Mouse (Mus musculus): ENCODE measurements at regions not wholly inside any gene's neighbourhood (a gene's known extent, or its start where the extent isn't known, plus 50 kb on each side); places are given as distances from the start of the nearest gene placed in this dataset.

DNA sequence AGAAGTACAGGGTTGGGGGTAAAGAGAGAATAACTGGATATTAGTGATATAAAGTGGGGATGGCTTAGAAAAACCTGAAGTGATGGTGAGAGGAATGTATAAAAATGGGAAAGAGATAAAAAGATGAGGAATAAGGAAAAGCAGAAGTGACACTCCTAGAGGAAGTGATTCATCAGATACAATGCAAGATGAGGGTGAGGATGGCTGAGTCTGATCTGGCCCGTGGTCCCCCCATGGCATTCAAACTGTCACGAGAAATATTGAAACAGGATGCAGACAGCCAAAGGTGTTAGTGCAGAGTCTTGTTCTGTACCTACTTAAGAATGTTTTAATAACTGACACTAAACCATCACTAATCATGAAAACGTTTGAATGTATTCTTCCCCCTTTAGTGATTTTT lies 56.2 kb upstream of the Kitl start:
- Histone ChIP-seq H3K4me1 (peaks cover 7% of the 10 kb centered on the region), H3K27ac (no peak overlapping the region), H3K36me3 (no peaks in the 10 kb centered on the region), H3K27me3 (ENCODE audit: insufficient read depth, poor library complexity, severe bottlenecking) (no peaks in the 10 kb centered on the region), H3K9me3 (no peaks in the 10 kb centered on the region), H3K4me3 (no peak overlapping the region)
- no peak for DNase-seq (ENCODE audit: low spot score)
- WGBS: 70% methylated on average over 3 of the region's 3 CpGs

DNA sequence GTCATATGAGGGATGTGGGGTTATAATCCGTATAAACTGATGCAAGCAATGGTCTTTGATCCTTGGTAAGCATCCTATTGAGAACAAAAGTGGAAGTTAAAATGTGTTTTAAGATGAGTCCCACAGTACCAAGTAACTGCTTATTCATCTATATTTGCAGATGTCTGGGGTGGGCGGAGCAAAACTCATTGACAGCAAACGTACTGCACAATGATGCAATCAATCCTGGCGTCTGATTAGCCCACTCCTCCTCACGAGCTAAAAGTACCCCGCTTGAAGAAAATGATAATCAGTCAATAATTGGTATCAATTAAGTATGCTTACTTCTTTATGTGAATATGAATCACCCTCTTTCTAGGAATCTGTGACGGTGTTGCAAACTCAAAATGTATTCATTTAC lies 62.9 kb upstream of the Kitl start:
- Histone ChIP-seq H3K9me3 (no peaks in the 10 kb centered on the region), H3K4me3 (no peak overlapping the region), H3K27ac (no peak overlapping the region), H3K36me3 (no peaks in the 10 kb centered on the region), H3K4me1 (no peaks in the 10 kb centered on the region), H3K27me3 (ENCODE audit: insufficient read depth, poor library complexity, severe bottlenecking) (no peaks in the 10 kb centered on the region)
- 82% methylated on average over 7 of the region's 7 CpGs for WGBS
- DNase-seq (ENCODE audit: low spot score): no peak

GRCm38 (mm10) chr10:99951718-99952117 lies 63.7 kb upstream of the Kitl start:
- no peaks in the 10 kb centered on the region for H3K4me1 ChIP-seq
- no peaks in the 10 kb centered on the region for H3K9me3 ChIP-seq
- no peak overlapping the region for H3K27ac ChIP-seq
- no peaks in the 10 kb centered on the region for H3K27me3 ChIP-seq (ENCODE audit: insufficient read depth, poor library complexity, severe bottlenecking)
- H3K36me3 ChIP-seq: no peaks in the 10 kb centered on the region
- no peak for DNase-seq (ENCODE audit: low spot score)
- WGBS: 69% methylated on average over 4 of the region's 4 CpGs
- H3K4me3 ChIP-seq: no peak overlapping the region

DNA sequence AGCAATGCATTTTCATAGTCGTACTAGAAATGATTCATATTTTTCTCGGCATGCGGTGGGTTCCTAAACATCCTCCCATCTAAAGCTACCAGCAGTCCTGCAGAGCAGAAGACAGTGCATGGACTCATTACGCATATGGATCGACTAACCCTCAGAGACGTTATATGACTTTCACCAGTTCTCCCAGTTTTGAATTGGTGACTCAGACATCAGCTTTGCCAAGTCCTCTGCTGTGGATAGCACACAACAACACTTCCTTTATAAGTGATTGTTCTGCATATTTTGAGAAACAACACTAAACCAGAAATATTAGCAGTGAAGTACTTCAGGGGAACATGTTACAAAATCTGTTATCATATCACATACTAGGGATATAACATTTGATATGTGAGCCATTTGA lies 64.1 kb upstream of the Kitl start:
- H3K9me3 ChIP-seq: no peaks in the 10 kb centered on the region
- no peak for DNase-seq (ENCODE audit: low spot score)
- no peaks in the 10 kb centered on the region for H3K4me1 ChIP-seq
- 88% methylated on average over 6 of the region's 6 CpGs for WGBS
- H3K27me3 ChIP-seq (ENCODE audit: insufficient read depth, poor library complexity, severe bottlenecking): no peaks in the 10 kb centered on the region
- no peak overlapping the region for H3K4me3 ChIP-seq
- no peaks in the 10 kb centered on the region for H3K36me3 ChIP-seq
- H3K27ac ChIP-seq: no peak overlapping the region

GRCm38 (mm10) chr10:99948740-99949139 lies 66.7 kb upstream of the Kitl start:
- H3K4me1 ChIP-seq: no peaks in the 10 kb centered on the region
- DNase-seq (ENCODE audit: low spot score): no peak
- no peaks in the 10 kb centered on the region for H3K27me3 ChIP-seq (ENCODE audit: insufficient read depth, poor library complexity, severe bottlenecking)
- 78% methylated on average over 3 of the region's 3 CpGs for WGBS
- no peaks in the 10 kb centered on the region for H3K9me3 ChIP-seq
- H3K4me3 ChIP-seq: no peak overlapping the region
- no peak overlapping the region for H3K27ac ChIP-seq
- H3K36me3 ChIP-seq: no peaks in the 10 kb centered on the region

DNA sequence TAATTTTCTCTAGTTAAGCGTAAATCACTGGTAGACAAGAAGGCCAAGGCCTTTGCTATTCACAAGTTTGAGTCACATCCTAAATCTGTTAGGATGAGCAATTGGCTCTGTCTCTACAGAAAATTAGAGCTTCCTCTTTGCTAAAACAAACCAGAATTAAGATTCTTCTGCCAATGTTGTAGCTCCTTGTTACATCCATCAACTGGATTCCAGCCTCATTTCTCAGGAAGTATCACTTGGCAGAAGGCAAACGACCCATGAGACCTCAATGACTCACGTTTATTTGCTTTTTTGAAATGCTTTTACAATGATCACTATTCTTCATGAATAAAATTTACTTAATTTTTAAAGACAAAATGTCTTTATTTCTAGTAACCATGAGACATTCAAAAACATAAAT lies 70.0 kb upstream of the Kitl start:
- no peak for DNase-seq (ENCODE audit: low spot score)
- no peaks in the 10 kb centered on the region for H3K36me3 ChIP-seq
- H3K9me3 ChIP-seq: no peaks in the 10 kb centered on the region
- no peak overlapping the region for H3K4me3 ChIP-seq
- 72% methylated on average over 3 of the region's 3 CpGs for WGBS
- no peaks in the 10 kb centered on the region for H3K4me1 ChIP-seq
- H3K27me3 ChIP-seq (ENCODE audit: insufficient read depth, poor library complexity, severe bottlenecking): no peaks in the 10 kb centered on the region
- H3K27ac ChIP-seq: no peak overlapping the region

DNA sequence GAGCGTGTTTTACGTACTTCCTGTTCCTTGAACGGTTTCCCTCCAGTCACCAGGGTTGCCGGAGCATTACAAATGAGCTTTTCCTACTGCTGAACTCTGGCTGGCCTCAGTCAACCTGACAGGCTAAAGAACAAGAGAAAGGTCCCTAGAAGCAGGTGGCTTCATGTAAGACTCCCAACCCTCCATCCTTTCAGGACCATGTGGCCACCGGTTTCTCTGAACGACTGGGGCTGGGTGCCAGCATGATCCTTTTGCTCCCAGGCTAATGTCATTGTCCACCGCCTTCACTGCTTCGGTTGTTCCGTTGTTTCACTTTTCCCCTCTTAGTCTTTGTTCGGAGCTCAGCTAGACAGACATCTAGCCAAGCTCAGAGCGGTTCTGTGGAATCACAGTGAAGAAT lies 73.8 kb upstream of the Kitl start:
- 84% methylated on average over 11 of the region's 11 CpGs for WGBS
- Histone ChIP-seq H3K36me3 (no peaks in the 10 kb centered on the region), H3K4me1 (no peaks in the 10 kb centered on the region), H3K9me3 (no peaks in the 10 kb centered on the region), H3K27ac (no peak overlapping the region), H3K4me3 (no peak overlapping the region), H3K27me3 (ENCODE audit: insufficient read depth, poor library complexity, severe bottlenecking) (no peaks in the 10 kb centered on the region)
- no peak for DNase-seq (ENCODE audit: low spot score)

DNA sequence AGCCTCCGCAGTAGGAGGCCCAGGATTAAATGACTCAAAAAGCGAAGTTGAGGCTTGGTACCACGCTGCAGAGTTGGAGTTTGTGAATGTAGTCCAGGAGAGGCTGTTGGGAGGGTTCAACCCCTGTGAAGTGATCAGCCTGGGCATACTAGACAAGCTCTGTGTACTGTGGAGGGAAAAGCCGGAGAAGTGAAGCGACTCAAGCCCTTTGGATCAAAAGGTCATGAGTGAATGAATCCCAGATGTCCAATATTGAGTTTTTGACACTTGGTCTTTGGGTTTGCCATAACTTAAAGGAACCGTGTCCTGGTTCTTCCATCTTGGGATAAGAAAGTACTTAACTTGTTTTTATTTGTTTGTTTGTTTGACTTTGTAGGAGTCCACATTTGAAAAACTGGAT lies 76.5 kb upstream of the Kitl start:
- DNase-seq (ENCODE audit: low spot score): no peak
- no peak overlapping the region for H3K27ac ChIP-seq
- no peaks in the 10 kb centered on the region for H3K27me3 ChIP-seq (ENCODE audit: insufficient read depth, poor library complexity, severe bottlenecking)
- no peaks in the 10 kb centered on the region for H3K9me3 ChIP-seq
- no peak overlapping the region for H3K4me3 ChIP-seq
- H3K36me3 ChIP-seq: no peaks in the 10 kb centered on the region
- WGBS: 80% methylated on average over 6 of the region's 6 CpGs
- no peaks in the 10 kb centered on the region for H3K4me1 ChIP-seq

GRCm38 (mm10) chr10:99937921-99938618 lies 77.4 kb upstream of the Kitl start:
- Histone ChIP-seq H3K4me3 (no peak overlapping the region), H3K27ac (no peak overlapping the region), H3K4me1 (no peaks in the 10 kb centered on the region), H3K27me3 (ENCODE audit: insufficient read depth, poor library complexity, severe bottlenecking) (no peaks in the 10 kb centered on the region), H3K36me3 (no peaks in the 10 kb centered on the region), H3K9me3 (no peaks in the 10 kb centered on the region)
- 76% methylated on average over 1 of the region's 1 CpGs for WGBS
- no peak for DNase-seq (ENCODE audit: low spot score)

- 85% methylated on average over 6 of the region's 6 CpGs for WGBS
- H3K4me1 ChIP-seq: peaks cover 15% of the 10 kb centered on the region
- H3K36me3 ChIP-seq: no peaks in the 10 kb centered on the region
- no peaks in the 10 kb centered on the region for H3K9me3 ChIP-seq
- DNase-seq (ENCODE audit: low spot score): no peak
- H3K27me3 ChIP-seq (ENCODE audit: insufficient read depth, poor library complexity, severe bottlenecking): no peaks in the 10 kb centered on the region
- no peak overlapping the region for H3K27ac ChIP-seq
- no peak overlapping the region for H3K4me3 ChIP-seq
These were observed 86.2 kb upstream of the Kitl start for GRCm38 (mm10) chr10:99929191-99929590.

- Histone ChIP-seq H3K4me1 (peaks cover 15% of the 10 kb centered on the region), H3K36me3 (no peaks in the 10 kb centered on the region), H3K27me3 (ENCODE audit: insufficient read depth, poor library complexity, severe bottlenecking) (no peaks in the 10 kb centered on the region), H3K4me3 (no peak overlapping the region), H3K27ac (no peak overlapping the region), H3K9me3 (no peaks in the 10 kb centered on the region)
- DNase-seq (ENCODE audit: low spot score): no peak
- 84% methylated on average over 7 of the region's 7 CpGs for WGBS
These were observed 87.5 kb upstream of the Kitl start for GRCm38 (mm10) chr10:99927913-99928312.

DNA sequence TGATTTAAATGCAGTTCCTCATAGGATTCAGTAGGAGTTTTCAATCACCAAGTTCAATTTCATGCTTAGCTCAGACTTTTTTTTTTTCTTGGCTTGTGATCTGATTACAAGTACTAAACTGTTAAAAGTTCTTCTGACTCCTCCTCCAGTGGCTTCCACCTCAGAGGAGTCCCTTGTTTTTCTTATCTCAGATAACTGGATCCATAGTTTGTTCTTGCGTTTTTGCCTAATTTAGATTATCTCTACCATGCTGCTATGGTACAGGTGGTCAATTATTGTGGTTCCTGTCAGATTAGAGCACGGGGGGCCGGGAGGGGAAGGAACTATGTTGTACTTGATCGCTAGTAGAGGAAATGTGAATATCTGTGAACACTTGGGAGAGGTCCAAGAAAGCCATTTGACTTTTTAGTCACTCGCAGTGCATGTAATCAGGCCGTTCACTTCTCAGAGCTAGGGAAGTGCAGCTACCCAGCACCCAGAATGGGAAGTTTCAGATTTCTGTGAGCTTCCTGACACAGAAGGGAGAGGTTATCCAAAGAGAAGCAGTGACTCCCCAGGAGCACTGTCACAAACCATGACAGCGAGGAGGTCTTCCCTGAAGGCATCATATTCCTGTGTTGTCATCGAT lies 89.0 kb upstream of the Kitl start:
- Histone ChIP-seq H3K36me3 (no peaks in the 10 kb centered on the region), H3K4me1 (peaks cover 18% of the 10 kb centered on the region), H3K27me3 (ENCODE audit: insufficient read depth, poor library complexity, severe bottlenecking) (no peaks in the 10 kb centered on the region), H3K27ac (no peak overlapping the region), H3K9me3 (no peaks in the 10 kb centered on the region), H3K4me3 (no peak overlapping the region)
- no peak for DNase-seq (ENCODE audit: low spot score)
- 44% methylated on average over 8 of the region's 8 CpGs for WGBS

GRCm38 (mm10) chr10:99924541-99924940 lies 90.9 kb upstream of the Kitl start:
- 78% methylated on average over 3 of the region's 3 CpGs for WGBS
- DNase-seq (ENCODE audit: low spot score): no peak
- H3K4me3 ChIP-seq: no peak overlapping the region
- no peaks in the 10 kb centered on the region for H3K36me3 ChIP-seq
- no peaks in the 10 kb centered on the region for H3K9me3 ChIP-seq
- peaks cover 13% of the 10 kb centered on the region for H3K4me1 ChIP-seq
- H3K27me3 ChIP-seq (ENCODE audit: insufficient read depth, poor library complexity, severe bottlenecking): no peaks in the 10 kb centered on the region
- H3K27ac ChIP-seq: no peak overlapping the region

GRCm38 (mm10) chr10:99919925-99920324 lies 95.5 kb upstream of the Kitl start:
- Histone ChIP-seq H3K4me1 (0 out of 2 replicates have a peak, but pooled peaks cover 3% of the 10 kb centered on the region), H3K27me3 (ENCODE audit: insufficient read depth, poor library complexity, severe bottlenecking) (no peaks in the 10 kb centered on the region), H3K9me3 (no peaks in the 10 kb centered on the region), H3K27ac (no peak overlapping the region), H3K36me3 (no peaks in the 10 kb centered on the region), H3K4me3 (no peak overlapping the region)
- 90% methylated on average over 2 of the region's 2 CpGs for WGBS
- no peak for DNase-seq (ENCODE audit: low spot score)
